In genomic region chr5:88764987-88765481, GRCm38 (mm10) we compare ENCODE assay signal across 8 mouse cellular contexts. TPM values are rescaled to one million over a fixed set of nuclear protein-coding genes. Genes with fewer than 3 reads are reported as not detected.
DNase-seq lines count a peak whose midpoint lies in the region; ATAC-seq and TF ChIP-seq lines count a peak whose summit lies in the region.

Gene Dck, plus strand, starts transcription at chr5:88764996.

- peak within 1 kb of the TSS; percentile 80 for H3K4me3 ChIP-seq in forebrain, embryonic 10.5 days
- H3K4me3 ChIP-seq in heart, postnatal 0 days (ENCODE audit: low read depth, low read length), result peak within 1 kb of the TSS; percentile 66
- peak within 1 kb of the TSS; percentile 99 for H3K4me3 ChIP-seq in liver, embryonic 16.5 days (ENCODE audit: low read depth, low read length)
- H3K4me3 ChIP-seq in neural tube, embryonic 12.5 days, result peak within 1 kb of the TSS; percentile 68
- peak within 1 kb of the TSS; percentile 78 for H3K4me3 ChIP-seq in stomach, postnatal 0 days (ENCODE audit: low read depth, low read length)

- peaks cover 39% of the 10 kb centered on the region for H3K36me3 ChIP-seq in forebrain, embryonic 10.5 days (replicated peaks)
- no peaks in the 10 kb centered on the region; the same call in 1 of the 2 replicates for H3K36me3 ChIP-seq in heart, postnatal 0 days (replicated peaks; ENCODE audit: control insufficient read depth, insufficient read depth, low read length)
- peaks cover 9% of the 10 kb centered on the region for H3K36me3 ChIP-seq in liver, embryonic 16.5 days (ENCODE audit: control insufficient read depth, insufficient read depth)
- H3K36me3 ChIP-seq in neural tube, embryonic 12.5 days, result peaks cover 4% of the 10 kb centered on the region; the same call in 1 of the 2 replicates
- no peaks in the 10 kb centered on the region for H3K36me3 ChIP-seq in stomach, postnatal 0 days (ENCODE audit: control insufficient read depth, insufficient read depth, low read length)

- H3K9me3 ChIP-seq in forebrain, embryonic 10.5 days, result no peaks in the 10 kb centered on the region
- H3K9me3 ChIP-seq in heart, postnatal 0 days (replicated peaks; ENCODE audit: control insufficient read depth, low read length), result no peaks in the 10 kb centered on the region
- H3K9me3 ChIP-seq in liver, embryonic 16.5 days (replicated peaks; ENCODE audit: control insufficient read depth, low read length), result no peaks in the 10 kb centered on the region
- H3K9me3 ChIP-seq in neural tube, embryonic 12.5 days, result no peaks in the 10 kb centered on the region
- no peaks in the 10 kb centered on the region for H3K9me3 ChIP-seq in stomach, postnatal 0 days (ENCODE audit: control insufficient read depth, low read length)

- peak; percentile 98 for DNase-seq in brain, adult 2 months (ENCODE audit: low read depth, low spot score)
- peak; percentile 100 for DNase-seq in forebrain, embryonic 10.5 days (ENCODE audit: extremely low spot score, low spot score)
- DNase-seq in heart, postnatal 0 days (ENCODE audit: low spot score), result peak; percentile 99
- DNase-seq in large intestine, adult 2 months (ENCODE audit: low read depth, low spot score), result peak; percentile 91
- peak; percentile 100 for DNase-seq in stomach, postnatal 0 days (ENCODE audit: low spot score)

- ATAC-seq in CD4-positive, CD25-positive, alpha-beta regulatory T cell, adult 4 months, result peak; percentile 87
- peak; percentile 100 for ATAC-seq in heart, postnatal 0 days (ENCODE audit: insufficient read depth, low read depth)
- ATAC-seq in liver, embryonic 16.5 days (ENCODE audit: low read depth), result peak; percentile 98
- peak; percentile 100 for ATAC-seq in neural tube, embryonic 12.5 days (ENCODE audit: low FRiP score, low read depth)
- peak; percentile 100 for ATAC-seq in stomach, postnatal 0 days (ENCODE audit: low FRiP score, low TSS enrichment)

- H3K27ac ChIP-seq in forebrain, embryonic 10.5 days, result peak within 1 kb of the TSS; percentile 96
- peak within 1 kb of the TSS; percentile 75 for H3K27ac ChIP-seq in heart, postnatal 0 days (ENCODE audit: low read depth)
- H3K27ac ChIP-seq in liver, embryonic 16.5 days (ENCODE audit: low read length), result peak within 1 kb of the TSS; percentile 91
- H3K27ac ChIP-seq in neural tube, embryonic 12.5 days, result peak within 1 kb of the TSS; percentile 82
- peak within 1 kb of the TSS; percentile 78 for H3K27ac ChIP-seq in stomach, postnatal 0 days (replicated peaks)

- peak within 1 kb of the TSS; percentile 69 for H3K9ac ChIP-seq in heart, postnatal 0 days (replicated peaks; ENCODE audit: low read depth, low read length)
- peak within 1 kb of the TSS; percentile 93 for H3K9ac ChIP-seq in liver, embryonic 16.5 days (ENCODE audit: low read depth, low read length)
- peak within 1 kb of the TSS; percentile 80 for H3K9ac ChIP-seq in neural tube, embryonic 12.5 days
- peak within 1 kb of the TSS; percentile 80 for H3K9ac ChIP-seq in stomach, postnatal 0 days (ENCODE audit: low read length)

- peaks cover 27% of the 10 kb centered on the region for H3K4me1 ChIP-seq in forebrain, embryonic 10.5 days
- H3K4me1 ChIP-seq in heart, postnatal 0 days (ENCODE audit: control insufficient read depth, insufficient read depth), result no peaks in the 10 kb centered on the region
- peaks cover 34% of the 10 kb centered on the region for H3K4me1 ChIP-seq in liver, embryonic 16.5 days (ENCODE audit: control insufficient read depth, low read depth, low read length)
- H3K4me1 ChIP-seq in neural tube, embryonic 12.5 days, result peaks cover 19% of the 10 kb centered on the region; the same call in 1 of the 2 replicates
- no peaks in the 10 kb centered on the region for H3K4me1 ChIP-seq in stomach, postnatal 0 days (replicated peaks; ENCODE audit: control insufficient read depth, insufficient read depth)

- TF ChIP-seq EP300 in heart, postnatal 0 days (IDR thresholded peaks at IDR 0.05; ENCODE audit: low read depth), result no peak
- peak; percentile 70 for TF ChIP-seq EP300 in stomach, postnatal 0 days (optimal IDR thresholded peaks at IDR 0.05)

- TF ChIP-seq CTCF in heart, postnatal 0 days (IDR thresholded peaks at IDR 0.05; ENCODE audit: low read depth), result no peak
- TF ChIP-seq CTCF in stomach, postnatal 0 days (IDR thresholded peaks at IDR 0.05; ENCODE audit: low read depth), result peak; percentile 19; the same call in 1 of the 2 replicates

- under 1% methylated on average over 51 of the region's 51 CpGs for WGBS in forebrain, embryonic 10.5 days
- 0% methylated on average over 49 of the region's 51 CpGs for WGBS in heart, postnatal 0 days
- WGBS in large intestine, adult 2 months, result under 1% methylated on average over 51 of the region's 51 CpGs
- under 1% methylated on average over 50 of the region's 51 CpGs for WGBS in liver, embryonic 16.5 days (ENCODE audit: insufficient replicate concordance)
- WGBS in neural tube, embryonic 12.5 days, result 1% methylated on average over 51 of the region's 51 CpGs
- under 1% methylated on average over 45 of the region's 51 CpGs for WGBS in stomach, postnatal 0 days

- H3K27me3 ChIP-seq in forebrain, embryonic 10.5 days (ENCODE audit: poor library complexity, severe bottlenecking), result no peaks in the 10 kb centered on the region
- H3K27me3 ChIP-seq in heart, postnatal 0 days (ENCODE audit: control insufficient read depth, insufficient read depth, low read length), result no peaks in the 10 kb centered on the region
- no peaks in the 10 kb centered on the region for H3K27me3 ChIP-seq in liver, embryonic 16.5 days (ENCODE audit: control insufficient read depth, insufficient read depth, low read depth, low read length)
- H3K27me3 ChIP-seq in neural tube, embryonic 12.5 days (replicated peaks), result no peaks in the 10 kb centered on the region
- no peaks in the 10 kb centered on the region for H3K27me3 ChIP-seq in stomach, postnatal 0 days (ENCODE audit: control insufficient read depth, insufficient read depth, low read length)

- H3K4me2 ChIP-seq in heart, postnatal 0 days (ENCODE audit: low read depth, low read length), result peak within 1 kb of the TSS; percentile 86
- H3K4me2 ChIP-seq in liver, embryonic 16.5 days (ENCODE audit: low read depth, low read length), result peak within 1 kb of the TSS; percentile 78
- H3K4me2 ChIP-seq in neural tube, embryonic 12.5 days (replicated peaks), result peak within 1 kb of the TSS; percentile 62
- H3K4me2 ChIP-seq in stomach, postnatal 0 days (replicated peaks; ENCODE audit: low read depth), result peak within 1 kb of the TSS; percentile 75

RNA-seq across cellular contexts. Expression of gene Dck, which starts in this region (rescaled TPM):
- 10 to 100 TPM; 43.9 to 52.1 TPM for polyA plus RNA-seq in CD4-positive, CD25-positive, alpha-beta regulatory T cell, adult 4 months (2017; shearing (Covaris generic))
- 122 and 127 TPM in 2 replicates for polyA plus RNA-seq in forebrain, embryonic 10.5 days (2016; fragmentation: Nextera tagmentation; extraction: Ambion mirVana)
- total RNA-seq in heart, postnatal 0 days (2014; rRNA removed; ENCODE audit: low replicate concordance), result 8.2 and 24.2 TPM in 2 replicates
- polyA plus RNA-seq in heart, postnatal 0 days (2015; fragmentation: Nextera tagmentation; extraction: Ambion mirVana), result 10.3 and 10.5 TPM in 2 replicates
- polyA plus RNA-seq in large intestine, adult 2 months (2012; rRNA removed), result 4.1 and 5.1 TPM in 2 replicates
- 81.6 and 96.4 TPM in 2 replicates for polyA plus RNA-seq in liver, embryonic 16.5 days (2015; fragmentation: Nextera tagmentation; extraction: Ambion mirVana)
- 95.3 and 97.4 TPM in 2 replicates for polyA plus RNA-seq in neural tube, embryonic 12.5 days (2016; fragmentation: Nextera tagmentation; extraction: Ambion mirVana)
- 11.0 and 12.4 TPM in 2 replicates for polyA plus RNA-seq in stomach, postnatal 0 days (2015; fragmentation: Nextera tagmentation; extraction: Ambion mirVana)

Comparison
In these comparisons a context has a peak if more than half of its experiments do, and no peak if none do; other contexts are left out.
1. Peak in every context shown above with its lines: DNase-seq, ATAC-seq, H3K4me3 ChIP-seq and H3K27ac ChIP-seq.